Mouse (Mus musculus): ENCODE data around the gene Mfap1b. TPM values are rescaled to one million over a fixed set of nuclear protein-coding genes. Genes with fewer than 3 reads are reported as not detected.

The Mfap1b gene
- total and polyA plus RNA-seq, 3 experiments, result 5.3 to 42.6 (median 29.2) TPM

DNA sequence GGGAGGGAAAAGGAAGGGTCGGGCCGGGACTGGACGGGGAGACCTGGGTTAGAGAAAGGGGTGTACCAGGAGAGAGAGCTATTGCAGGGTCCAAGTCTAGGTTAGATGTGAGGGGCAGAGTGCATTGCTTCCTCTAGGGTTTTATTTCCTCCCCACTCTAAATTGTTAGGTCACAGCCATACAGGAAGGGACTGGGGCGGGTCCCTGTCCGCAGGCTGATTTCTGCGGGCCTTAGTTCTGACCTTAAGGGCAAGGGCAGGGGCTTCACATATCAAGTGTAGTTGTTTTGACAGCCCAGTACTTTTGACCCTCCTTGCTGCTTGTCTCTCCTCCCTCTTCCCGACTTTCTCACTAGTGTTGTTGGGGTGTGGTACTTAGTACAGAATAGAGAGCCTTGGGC, 23.8 kb downstream of the Mfap1b start:
- DNase-seq (ENCODE audit: low spot score), result peak; percentile 30

DNA sequence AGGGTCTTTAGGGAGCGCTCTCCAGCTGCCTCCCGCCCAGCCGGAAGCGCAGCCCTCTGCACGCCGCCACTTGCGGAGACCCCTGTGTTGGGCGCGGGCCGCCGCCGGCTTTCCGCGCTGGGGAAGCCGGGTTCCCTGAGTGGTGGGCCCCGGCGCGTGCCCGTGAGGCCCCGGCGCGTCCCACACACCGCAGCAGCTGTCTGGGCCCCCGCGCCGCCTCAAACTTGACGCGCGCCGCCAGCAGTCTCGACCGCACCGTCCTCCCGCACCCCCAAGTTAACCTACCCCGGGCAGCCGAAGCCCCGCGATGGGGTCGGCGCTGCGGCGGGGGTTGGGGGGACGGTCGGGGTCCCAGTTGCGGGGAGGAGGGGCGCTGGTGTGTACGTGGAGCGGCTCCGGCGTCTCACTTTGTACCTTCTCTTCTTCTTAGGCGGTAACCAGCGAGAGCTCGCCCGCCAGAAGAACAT, 24.3 kb downstream of the Mfap1b start:
- H3K9me3 ChIP-seq (replicated peaks), result no peaks in the 10 kb centered on the region
- H3K36me3 ChIP-seq (replicated peaks), result peaks cover 44% of the 10 kb centered on the region
- no peak for TF ChIP-seq GATA1 (IDR thresholded peaks at IDR 0.05; ENCODE audit: borderline replicate concordance, low read length)
- TF ChIP-seq CTCF (IDR thresholded peaks at IDR 0.05; ENCODE audit: low read depth, low read length), result no peak
- TF ChIP-seq POLR2AphosphoS5 (IDR thresholded peaks at IDR 0.05; ENCODE audit: insufficient replicate concordance, low read depth, low read length), result no peak
- TF ChIP-seq GATA2 (IDR thresholded peaks at IDR 0.05; ENCODE audit: borderline replicate concordance, low read depth, low read length), result no peak
- TF ChIP-seq TAL1 (conservative IDR thresholded peaks at IDR 0.05; ENCODE audit: low read depth, low read length), result no peak
- peak overlapping the region; percentile 91 for H3K4me3 ChIP-seq (ENCODE audit: low read depth, low read length)
- H3K4me1 ChIP-seq (ENCODE audit: insufficient read depth, low read depth, low read length), result peaks cover 65% of the 10 kb centered on the region
- DNase-seq (ENCODE audit: low spot score) (peak; percentile 20), ATAC-seq (ENCODE audit: extremely low read depth, insufficient number of reproducible peaks, low FRiP score, poor library complexity, severe bottlenecking) (no peak)
- no peaks in the 10 kb centered on the region for H3K27me3 ChIP-seq (ENCODE audit: insufficient read depth, low read length)

More for the DNA sequence above, 23.8 kb downstream of the Mfap1b start:
- no peak for ATAC-seq (ENCODE audit: extremely low read depth, insufficient number of reproducible peaks, low FRiP score, poor library complexity, severe bottlenecking)
- Histone ChIP-seq H3K9me3 (replicated peaks) (no peaks in the 10 kb centered on the region), H3K27me3 (ENCODE audit: insufficient read depth, low read length) (no peaks in the 10 kb centered on the region), H3K36me3 (replicated peaks) (peaks cover 49% of the 10 kb centered on the region), H3K4me1 (ENCODE audit: insufficient read depth, low read depth, low read length) (peaks cover 65% of the 10 kb centered on the region), H3K4me3 (ENCODE audit: low read depth, low read length) (peak overlapping the region; percentile 91)
- no peak for TF ChIP-seq GATA2 (IDR thresholded peaks at IDR 0.05; ENCODE audit: borderline replicate concordance, low read depth, low read length)
- no peak for TF ChIP-seq GATA1 (IDR thresholded peaks at IDR 0.05; ENCODE audit: borderline replicate concordance, low read length)
- TF ChIP-seq POLR2AphosphoS5 (IDR thresholded peaks at IDR 0.05; ENCODE audit: insufficient replicate concordance, low read depth, low read length), result no peak
- no peak for TF ChIP-seq TAL1 (conservative IDR thresholded peaks at IDR 0.05; ENCODE audit: low read depth, low read length)

DNA sequence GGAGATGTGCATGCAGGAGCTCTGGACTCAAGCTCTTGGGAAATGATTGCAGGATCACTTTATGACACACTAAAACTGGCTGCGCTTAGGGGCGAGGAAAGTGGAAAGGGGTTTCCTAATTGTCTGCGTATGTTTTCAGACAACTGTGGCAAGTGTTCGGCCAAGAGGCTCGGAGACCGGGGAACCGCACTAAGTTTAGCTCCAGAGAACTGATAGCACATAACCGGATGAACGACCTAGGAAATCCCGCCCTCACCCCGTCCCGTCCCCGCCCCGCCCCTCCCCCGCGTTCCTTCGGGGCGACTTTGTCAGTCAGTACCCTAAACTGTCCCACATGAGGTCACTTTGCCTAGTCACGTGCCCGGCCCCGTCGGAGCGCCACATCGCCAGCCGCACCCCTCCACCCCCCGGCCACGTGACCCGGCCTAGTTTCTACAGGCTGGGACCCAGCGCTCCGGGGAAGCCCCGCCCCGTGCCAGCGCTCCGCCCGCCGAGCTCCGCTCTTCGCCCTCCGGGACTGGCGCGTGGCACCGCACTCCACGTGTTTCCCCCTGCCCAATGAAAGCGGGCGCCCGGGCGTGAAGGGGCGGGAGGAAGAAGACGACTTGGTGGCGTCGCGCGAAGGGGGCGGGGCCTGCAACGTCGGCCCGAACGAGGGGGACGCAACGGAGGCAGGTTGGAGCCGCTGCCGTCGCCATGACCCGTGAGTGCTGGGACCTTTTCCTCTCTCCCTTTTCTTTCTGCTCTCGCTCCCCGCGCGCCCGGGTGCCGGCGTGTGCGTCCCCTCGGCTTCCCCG, 24.9 kb downstream of the Mfap1b start, which contains the start of gene Serf2:
Gene Serf2 (plus strand): TSS at position 457 of the 797 bp plus-strand sequence.
- TF ChIP-seq POLR2AphosphoS5 (IDR thresholded peaks at IDR 0.05; ENCODE audit: insufficient replicate concordance, low read depth, low read length) (no peak), TAL1 (conservative IDR thresholded peaks at IDR 0.05; ENCODE audit: low read depth, low read length) (no peak), CTCF (IDR thresholded peaks at IDR 0.05; ENCODE audit: low read depth, low read length) (no peak), GATA1 (IDR thresholded peaks at IDR 0.05; ENCODE audit: borderline replicate concordance, low read length) (no peak), GATA2 (IDR thresholded peaks at IDR 0.05; ENCODE audit: borderline replicate concordance, low read depth, low read length) (no peak)
- Histone ChIP-seq H3K4me1 (ENCODE audit: insufficient read depth, low read depth, low read length) (peaks cover 68% of the 10 kb centered on the region), H3K4me3 (ENCODE audit: low read depth, low read length) (peak within 1 kb of the TSS; percentile 91), H3K27me3 (ENCODE audit: insufficient read depth, low read length) (no peaks in the 10 kb centered on the region), H3K9me3 (replicated peaks) (no peaks in the 10 kb centered on the region), H3K36me3 (replicated peaks) (peaks cover 37% of the 10 kb centered on the region)
- DNase-seq (ENCODE audit: low spot score) (peak; percentile 96), ATAC-seq (ENCODE audit: extremely low read depth, insufficient number of reproducible peaks, low FRiP score, poor library complexity, severe bottlenecking) (peak; percentile 91)

DNA sequence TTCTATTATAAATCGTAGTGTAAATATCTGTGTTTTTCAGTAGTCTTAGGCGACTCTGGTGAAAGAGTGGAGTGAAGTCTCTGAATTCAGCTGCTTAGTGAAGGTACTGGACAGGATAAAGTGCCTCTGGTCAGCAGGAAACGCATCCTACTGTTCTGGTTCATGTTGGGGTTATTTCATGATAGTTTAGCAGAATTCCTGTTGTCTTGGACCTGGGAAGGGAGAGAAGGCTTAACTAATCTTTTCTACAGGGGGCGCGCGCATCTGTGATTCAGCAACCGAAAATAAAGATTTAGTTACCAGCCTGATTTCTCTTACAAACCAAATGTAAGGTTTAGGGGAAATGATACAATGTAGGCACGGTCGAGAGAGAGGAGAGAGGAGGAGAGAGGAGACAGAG, 25.7 kb downstream of the Mfap1b start:
- Histone ChIP-seq H3K36me3 (replicated peaks) (peaks cover 29% of the 10 kb centered on the region), H3K9me3 (replicated peaks) (no peaks in the 10 kb centered on the region), H3K4me3 (ENCODE audit: low read depth, low read length) (peak overlapping the region; percentile 91), H3K4me1 (ENCODE audit: insufficient read depth, low read depth, low read length) (peaks cover 65% of the 10 kb centered on the region), H3K27me3 (ENCODE audit: insufficient read depth, low read length) (no peaks in the 10 kb centered on the region)
- DNase-seq (ENCODE audit: low spot score) (no peak), ATAC-seq (ENCODE audit: extremely low read depth, insufficient number of reproducible peaks, low FRiP score, poor library complexity, severe bottlenecking) (no peak)
- TF ChIP-seq GATA2 (IDR thresholded peaks at IDR 0.05; ENCODE audit: borderline replicate concordance, low read depth, low read length), result no peak
- no peak for TF ChIP-seq CTCF (IDR thresholded peaks at IDR 0.05; ENCODE audit: low read depth, low read length)
- TF ChIP-seq TAL1 (conservative IDR thresholded peaks at IDR 0.05; ENCODE audit: low read depth, low read length), result no peak
- TF ChIP-seq POLR2AphosphoS5 (IDR thresholded peaks at IDR 0.05; ENCODE audit: insufficient replicate concordance, low read depth, low read length), result no peak
- TF ChIP-seq GATA1 (IDR thresholded peaks at IDR 0.05; ENCODE audit: borderline replicate concordance, low read length), result no peak

DNA sequence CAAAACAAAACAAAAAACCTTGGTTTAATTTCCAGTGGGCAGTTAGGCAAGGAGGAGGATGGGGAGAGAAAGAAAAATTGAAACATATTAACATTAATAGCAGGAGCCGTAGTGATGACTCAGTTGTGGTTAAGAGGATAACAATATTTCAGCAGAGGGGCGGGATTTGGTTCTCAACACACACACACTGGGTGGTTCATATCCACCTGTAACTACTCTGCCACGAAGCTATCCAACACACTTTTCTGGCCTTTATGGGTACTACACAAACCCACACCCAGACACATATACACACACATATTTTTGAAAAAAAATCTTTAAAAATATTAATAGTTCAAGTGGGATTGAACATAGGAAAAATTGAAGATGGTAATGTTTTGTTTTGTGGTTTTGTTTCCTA, 26.9 kb downstream of the Mfap1b start:
- no peak for DNase-seq (ENCODE audit: low spot score)
- Histone ChIP-seq H3K36me3 (replicated peaks) (peaks cover 18% of the 10 kb centered on the region), H3K27me3 (ENCODE audit: insufficient read depth, low read length) (no peaks in the 10 kb centered on the region), H3K4me3 (ENCODE audit: low read depth, low read length) (no peak overlapping the region), H3K9me3 (replicated peaks) (no peaks in the 10 kb centered on the region), H3K4me1 (ENCODE audit: insufficient read depth, low read depth, low read length) (peaks cover 69% of the 10 kb centered on the region)
- TF ChIP-seq TAL1 (conservative IDR thresholded peaks at IDR 0.05; ENCODE audit: low read depth, low read length) (no peak), GATA1 (IDR thresholded peaks at IDR 0.05; ENCODE audit: borderline replicate concordance, low read length) (no peak), GATA2 (IDR thresholded peaks at IDR 0.05; ENCODE audit: borderline replicate concordance, low read depth, low read length) (no peak), CTCF (IDR thresholded peaks at IDR 0.05; ENCODE audit: low read depth, low read length) (no peak), POLR2AphosphoS5 (IDR thresholded peaks at IDR 0.05; ENCODE audit: insufficient replicate concordance, low read depth, low read length) (no peak)
- ATAC-seq (ENCODE audit: extremely low read depth, insufficient number of reproducible peaks, low FRiP score, poor library complexity, severe bottlenecking), result no peak

DNA sequence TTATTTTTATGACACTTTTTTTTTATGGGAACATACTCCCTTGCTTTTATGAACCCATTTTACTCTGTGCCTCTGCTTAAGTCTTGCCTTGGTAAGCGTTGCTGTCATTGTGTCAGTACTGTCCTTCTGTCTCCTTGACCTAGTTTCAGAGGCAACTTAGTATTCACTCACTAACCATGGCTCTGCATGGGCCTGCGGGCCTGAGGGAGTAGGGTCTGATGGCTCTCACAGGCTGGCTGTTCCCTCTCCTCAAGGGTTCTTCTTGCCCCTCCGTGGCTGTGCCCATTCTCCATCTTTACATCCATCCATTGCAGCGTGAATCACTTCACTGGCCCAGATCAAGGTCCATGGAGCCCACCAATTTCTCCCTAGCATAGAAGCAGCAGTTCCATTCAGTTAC, 27.4 kb downstream of the Mfap1b start:
- DNase-seq (ENCODE audit: low spot score), result no peak
- Histone ChIP-seq H3K27me3 (ENCODE audit: insufficient read depth, low read length) (0 out of 2 replicates have a peak, but pooled peaks cover 2% of the 10 kb centered on the region), H3K4me3 (ENCODE audit: low read depth, low read length) (no peak overlapping the region; the same call in 1 of the 2 replicates), H3K36me3 (replicated peaks) (peaks cover 17% of the 10 kb centered on the region), H3K4me1 (ENCODE audit: insufficient read depth, low read depth, low read length) (peaks cover 70% of the 10 kb centered on the region), H3K9me3 (replicated peaks) (no peaks in the 10 kb centered on the region)
- no peak for ATAC-seq (ENCODE audit: extremely low read depth, insufficient number of reproducible peaks, low FRiP score, poor library complexity, severe bottlenecking)
- no peak for TF ChIP-seq POLR2AphosphoS5 (IDR thresholded peaks at IDR 0.05; ENCODE audit: insufficient replicate concordance, low read depth, low read length)
- no peak for TF ChIP-seq CTCF (IDR thresholded peaks at IDR 0.05; ENCODE audit: low read depth, low read length)
- no peak for TF ChIP-seq GATA2 (IDR thresholded peaks at IDR 0.05; ENCODE audit: borderline replicate concordance, low read depth, low read length)
- TF ChIP-seq GATA1 (IDR thresholded peaks at IDR 0.05; ENCODE audit: borderline replicate concordance, low read length), result no peak
